Mouse (Mus musculus) myocyte (in vitro differentiated cells): ENCODE data around the gene Gm8897. TPM values are rescaled to one million over a fixed set of nuclear protein-coding genes. Genes with fewer than 3 reads are reported as not detected.
"Not testable (repeated sequence)": the region's sequence is repeated elsewhere in the genome, so short reads cannot be mapped to it uniquely, and the experiment has no call there.

ENCODE experiments used
- H3K27me3 ChIP-seq: one replicate; pipeline ENCODE4 v1.6.1; 2011; ENCODE audit not compliant: control insufficient read depth, insufficient read depth, insufficient read length
- H3K36me3 ChIP-seq: one replicate; pipeline ENCODE4 v1.6.1; 2011; ENCODE audit not compliant: control insufficient read depth, insufficient read depth
- H3K4me2 ChIP-seq: one replicate; pipeline ENCODE4 v1.6.1; 2011; ENCODE audit warnings: low read depth, control low read depth
- H3K4me3 ChIP-seq: one replicate; pipeline ENCODE4 v1.5.1; 2011; ENCODE audit warnings: mild to moderate bottlenecking, control low read depth, moderate library complexity
- H3K79me2 ChIP-seq: one replicate; pipeline ENCODE4 v1.6.1; 2011; ENCODE audit not compliant: control insufficient read depth, insufficient read depth
- H3ac ChIP-seq: one replicate; pipeline ENCODE4 v1.6.1; 2011; ENCODE audit not compliant: control insufficient read depth, insufficient read length
- polyA plus RNA-seq: library from polyadenylated mRNA; unstranded; fragments of >200 nt; fragmentation: generic; extraction: Trizol; gene quantifications from one replicate; pipeline ENCODE4 v1.2.1, GENCODE M21; 2012; ENCODE audit warnings: missing spikeins

Gene Gm8897
- polyA plus RNA-seq = not detected

GRCm38 (mm10) chr5:11416118-11416517 is at the start of gene Gm8897:
Gene Gm8897 (plus strand): TSS chr5:11416418.
- H3K27me3 ChIP-seq = not testable (repeated sequence)

GRCm38 (mm10) chr5:11416691-11417090 is 473 bp downstream of the Gm8897 start:
- H3K4me3 ChIP-seq, H3ac ChIP-seq, H3K27me3 ChIP-seq, H3K36me3 ChIP-seq, H3K79me2 ChIP-seq, H3K4me2 ChIP-seq: not testable (repeated sequence)

More at GRCm38 (mm10) chr5:11416118-11416517, at the start of gene Gm8897:
- not testable (repeated sequence) for H3K4me3 ChIP-seq, H3K36me3 ChIP-seq, H3K79me2 ChIP-seq, H3ac ChIP-seq, H3K4me2 ChIP-seq

Other genes starting within 250 kb of the Gm8897 start
- not detected for gene Gm5861, start 233.3 kb upstream of the Gm8897 start, polyA plus RNA-seq
- not detected for gene Gm8890, start 160.4 kb upstream of the Gm8897 start, polyA plus RNA-seq
- gene Speer1, start 74.9 kb upstream of the Gm8897 start, polyA plus RNA-seq = not detected
- gene Gm8906, start 86.3 kb downstream of the Gm8897 start, polyA plus RNA-seq = not detected
- gene Gm6460, start 178.5 kb downstream of the Gm8897 start, polyA plus RNA-seq = not detected